Mouse (Mus musculus): ENCODE measurements around the gene Notum.

The Notum gene

GRCm38 (mm10) chr11:120673594-120674122 is 12.7 kb upstream of the Notum start:
- WGBS = 35% methylated on average over 12 of the region's 12 CpGs

GRCm38 (mm10) chr11:120672687-120673593 is 12.0 kb upstream of the Notum start, which contains the start of gene Aspscr1:
TSS of gene Aspscr1 (plus strand) at chr11:120672973.
- WGBS = under 1% methylated on average over 83 of the region's 83 CpGs

- 44% methylated on average over 3 of the region's 3 CpGs for WGBS
Observed at GRCm38 (mm10) chr11:120666617-120667016, 5.6 kb upstream of the Notum start.

- WGBS = 73% methylated on average over 3 of the region's 3 CpGs
Observed at GRCm38 (mm10) chr11:120665406-120665805, 4.4 kb upstream of the Notum start.

GRCm38 (mm10) chr11:120663714-120664113 is 2.7 kb upstream of the Notum start:
- 88% methylated on average over 5 of the region's 5 CpGs for WGBS

GRCm38 (mm10) chr11:120662759-120663158 is 1.8 kb upstream of the Notum start:
- WGBS = 56% methylated on average over 6 of the region's 6 CpGs

- under 1% methylated on average over 94 of the region's 95 CpGs for WGBS
Observed at GRCm38 (mm10) chr11:120660301-120661075, 487 bp downstream of the Notum start.

- 3% methylated on average over 50 of the region's 50 CpGs for whole genome bisulfite sequencing
Observed at GRCm38 (mm10) chr11:120659509-120660300, 1.3 kb downstream of the Notum start.

GRCm38 (mm10) chr11:120658876-120659410 is 2.0 kb downstream of the Notum start:
- 3% methylated on average over 24 of the region's 24 CpGs for WGBS

- 94% methylated on average over 4 of the region's 4 CpGs for WGBS
Observed at GRCm38 (mm10) chr11:120657301-120657700, 3.7 kb downstream of the Notum start.

GRCm38 (mm10) chr11:120654741-120655140 is 6.2 kb downstream of the Notum start:
- 91% methylated on average over 3 of the region's 3 CpGs for WGBS

GRCm38 (mm10) chr11:120651872-120652271 is 9.1 kb downstream of the Notum start:
- WGBS = 68% methylated on average over 3 of the region's 3 CpGs

GRCm38 (mm10) chr11:120648001-120648476 is 12.9 kb downstream of the Notum start, which contains the start of gene Myadml2:
TSS of gene Myadml2 (minus strand) at chr11:120648158.
- WGBS = 8% methylated on average over 13 of the region's 13 CpGs

- WGBS = 90% methylated on average over 35 of the region's 35 CpGs
Observed at GRCm38 (mm10) chr11:120647047-120647830, 13.7 kb downstream of the Notum start.

GRCm38 (mm10) chr11:120643601-120643987 is 17.4 kb downstream of the Notum start, which contains the start of gene Pycr1:
TSS of gene Pycr1 (minus strand) at chr11:120643769.
- WGBS = under 1% methylated on average over 15 of the region's 15 CpGs

GRCm38 (mm10) chr11:120642939-120643600 is 17.9 kb downstream of the Notum start:
- 2% methylated on average over 18 of the region's 18 CpGs for WGBS

- 90% methylated on average over 8 of the region's 8 CpGs for WGBS
Observed at GRCm38 (mm10) chr11:120641869-120642268, 19.1 kb downstream of the Notum start.

GRCm38 (mm10) chr11:120641255-120641654 is 19.7 kb downstream of the Notum start:
- 78% methylated on average over 9 of the region's 9 CpGs for WGBS

- 83% methylated on average over 5 of the region's 5 CpGs for WGBS
Observed at GRCm38 (mm10) chr11:120634810-120635209, 26.2 kb downstream of the Notum start.
